Mouse (Mus musculus) thymus, adult 2 months (tissue): ENCODE data around the gene Vti1a.

ENCODE experiments used
- CTCF ChIP-seq: fragments of 200-500 bp; IDR thresholded peaks from 2 replicates; pipeline ENCODE4 v1.5.1; 2012; ENCODE audit warnings: mild to moderate bottlenecking, control low read depth, low read length, moderate library complexity, borderline replicate concordance; ENCODE audit not compliant: control insufficient read depth, poor library complexity, insufficient read depth; ENCODE audit errors: extremely low read depth
- POLR2A ChIP-seq: fragments of 200-500 bp; IDR thresholded peaks from 2 replicates; pipeline ENCODE4 v1.6.1; 2012; ENCODE audit warnings: mild to moderate bottlenecking, low read length, control low read depth, moderate library complexity; ENCODE audit not compliant: control insufficient read depth, poor library complexity, insufficient read depth; ENCODE audit errors: extremely low read depth

DNA sequence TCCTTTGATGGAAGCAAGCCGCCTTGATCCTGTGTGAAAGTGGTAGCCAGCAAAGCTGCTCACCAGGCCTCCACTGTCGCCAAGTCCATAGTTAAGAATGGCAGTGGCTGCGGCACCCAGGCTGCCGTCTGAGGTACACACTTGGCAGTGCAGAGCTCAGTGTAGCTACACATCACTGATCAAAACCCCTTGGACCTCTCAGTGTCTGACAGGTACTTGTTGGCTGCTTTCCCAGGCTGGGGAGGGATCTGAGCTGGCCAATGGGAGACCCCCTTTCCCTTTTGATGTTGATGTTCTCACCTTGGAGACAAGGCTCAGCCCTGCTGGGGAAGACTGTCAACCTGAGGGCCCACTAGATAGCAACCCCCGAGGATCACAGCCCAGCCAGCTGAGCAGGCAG lies 299.6 kb downstream of the Vti1a start:
- TF ChIP-seq CTCF: no peak
- no peak for TF ChIP-seq POLR2A
